Mouse (Mus musculus) kidney, postnatal 10 days (tissue): ENCODE data around the gene Pccb.

Source experiments
- DNase-seq: peaks from one replicate; pipeline ENCODE4 v3.0.0; 2021; ENCODE audit warnings: mixed read lengths

Gene Pccb

DNA sequence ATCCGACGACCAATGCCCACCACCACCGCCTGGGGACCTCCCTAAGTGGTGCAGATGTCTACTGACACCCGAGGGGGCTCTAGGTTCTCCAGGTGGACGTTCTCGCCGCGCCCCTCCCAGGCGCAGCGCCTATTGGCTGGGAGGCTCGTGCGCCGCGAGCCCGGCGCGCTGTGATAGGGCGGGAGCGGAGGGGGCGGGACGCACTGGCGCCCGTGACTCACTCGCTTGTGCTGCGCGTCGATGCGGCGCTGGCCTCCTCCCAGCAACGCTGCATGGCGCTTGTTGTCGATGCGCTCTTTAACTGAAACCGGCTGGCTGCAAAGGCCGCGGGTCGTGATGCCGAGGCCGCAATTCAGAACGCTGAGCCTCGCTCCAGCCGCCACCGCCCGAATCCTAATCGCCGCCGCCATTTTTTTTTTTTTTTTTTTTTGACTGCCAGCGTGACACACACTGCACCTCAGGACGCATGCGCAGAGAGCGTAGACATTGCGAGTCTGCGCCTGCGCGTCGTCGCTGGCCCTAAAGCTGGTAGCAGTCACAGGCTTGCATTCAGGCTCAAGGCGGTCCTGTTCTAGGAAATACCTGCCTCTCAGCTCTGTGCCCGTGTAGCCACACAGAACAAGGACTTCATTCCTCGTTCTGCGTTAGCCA is at the start of gene Pccb:
Gene Pccb, minus strand, starts transcription at position 451 of the 651 bp plus-strand sequence.
- DNase-seq, result peak; percentile 99

DNA sequence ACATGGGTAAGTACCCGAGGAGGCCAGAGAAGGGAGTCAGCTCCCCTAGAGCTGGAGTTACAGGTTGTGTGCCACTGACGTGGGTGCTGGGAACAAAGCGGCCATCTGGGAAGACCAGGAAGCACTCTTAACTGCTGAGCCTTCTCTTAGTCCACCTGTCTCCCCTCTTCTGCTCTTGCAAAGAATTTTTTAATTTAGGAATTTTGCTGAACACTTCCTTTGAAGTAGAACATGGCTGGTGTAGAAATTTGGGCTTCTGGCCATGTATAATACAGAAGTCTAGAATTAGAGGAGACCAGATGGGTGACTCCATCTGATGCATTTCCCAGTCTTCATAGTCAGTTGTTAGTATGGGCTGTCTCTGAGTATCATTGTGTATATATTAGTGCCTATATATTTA is 49.0 kb upstream of the Pccb start:
- no peak for DNase-seq

DNA sequence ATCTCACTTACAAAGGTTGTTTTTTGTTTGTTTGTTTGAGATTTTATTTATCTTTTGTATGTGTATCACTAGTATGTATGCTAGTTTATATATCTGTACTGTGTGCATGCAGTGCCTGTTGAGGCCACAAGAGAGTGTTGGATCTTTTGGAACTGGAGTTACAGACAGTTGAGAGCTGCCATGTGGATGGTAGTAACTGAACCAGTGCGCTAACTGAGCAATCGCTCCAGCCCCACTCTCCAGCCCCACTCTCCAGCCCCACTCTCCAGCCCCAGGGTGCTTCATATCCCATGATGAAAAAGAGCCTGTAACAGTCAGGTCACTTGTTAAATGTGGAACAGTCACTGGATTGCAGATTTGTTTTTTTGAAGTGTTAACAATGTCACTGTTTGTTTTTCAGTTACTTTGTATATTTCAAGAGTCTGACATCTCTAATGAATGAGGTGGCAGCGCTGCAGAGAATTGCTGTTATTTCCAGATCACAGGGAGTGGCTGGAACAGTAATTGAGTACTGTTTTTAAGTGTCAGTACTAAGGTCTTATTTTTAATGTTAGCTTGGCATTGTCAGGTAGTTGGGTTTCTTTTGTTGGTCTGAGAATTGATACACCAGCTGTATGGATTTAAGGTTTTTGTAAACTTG is 45.5 kb upstream of the Pccb start:
- no peak for DNase-seq

DNA sequence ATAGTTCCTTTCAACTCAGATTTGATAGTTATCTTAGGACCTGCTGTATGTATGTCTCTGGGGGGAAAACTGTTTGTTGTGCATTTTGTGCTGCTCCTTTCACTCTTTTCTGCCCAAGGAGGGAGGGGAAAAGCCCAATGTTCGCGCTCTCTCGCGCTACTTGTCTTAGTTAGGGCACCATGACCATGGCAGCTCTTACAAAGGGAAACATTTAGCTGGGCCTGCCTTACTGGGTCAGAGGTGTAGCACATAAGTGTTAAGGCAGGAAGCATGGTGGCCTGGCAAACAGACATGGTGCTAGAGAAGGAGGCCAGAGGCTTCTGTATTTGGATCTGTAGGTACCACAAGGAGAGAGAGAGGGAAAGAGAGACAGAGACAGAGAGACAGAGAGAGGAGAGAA is 43.9 kb upstream of the Pccb start:
- DNase-seq, result peak; percentile 15

DNA sequence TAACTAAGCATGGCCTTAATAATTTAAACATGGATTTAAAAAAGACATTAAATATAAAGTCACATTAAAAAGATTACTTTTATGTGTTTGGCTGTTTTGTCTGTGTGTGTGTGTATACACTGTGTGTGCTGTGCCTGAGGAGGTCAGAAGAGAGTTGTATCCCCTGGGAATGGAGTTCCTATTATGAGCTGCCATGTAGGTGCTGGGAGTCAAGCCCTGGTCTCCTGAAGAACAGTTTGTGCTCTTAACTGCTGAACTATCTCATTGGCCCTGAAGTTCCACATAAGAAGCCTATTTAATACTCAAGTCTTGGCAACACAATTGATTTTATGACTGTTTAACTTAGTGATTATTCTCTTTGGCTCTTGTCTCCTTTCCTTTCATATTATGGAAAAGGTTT is 42.8 kb upstream of the Pccb start:
- DNase-seq, result no peak

DNA sequence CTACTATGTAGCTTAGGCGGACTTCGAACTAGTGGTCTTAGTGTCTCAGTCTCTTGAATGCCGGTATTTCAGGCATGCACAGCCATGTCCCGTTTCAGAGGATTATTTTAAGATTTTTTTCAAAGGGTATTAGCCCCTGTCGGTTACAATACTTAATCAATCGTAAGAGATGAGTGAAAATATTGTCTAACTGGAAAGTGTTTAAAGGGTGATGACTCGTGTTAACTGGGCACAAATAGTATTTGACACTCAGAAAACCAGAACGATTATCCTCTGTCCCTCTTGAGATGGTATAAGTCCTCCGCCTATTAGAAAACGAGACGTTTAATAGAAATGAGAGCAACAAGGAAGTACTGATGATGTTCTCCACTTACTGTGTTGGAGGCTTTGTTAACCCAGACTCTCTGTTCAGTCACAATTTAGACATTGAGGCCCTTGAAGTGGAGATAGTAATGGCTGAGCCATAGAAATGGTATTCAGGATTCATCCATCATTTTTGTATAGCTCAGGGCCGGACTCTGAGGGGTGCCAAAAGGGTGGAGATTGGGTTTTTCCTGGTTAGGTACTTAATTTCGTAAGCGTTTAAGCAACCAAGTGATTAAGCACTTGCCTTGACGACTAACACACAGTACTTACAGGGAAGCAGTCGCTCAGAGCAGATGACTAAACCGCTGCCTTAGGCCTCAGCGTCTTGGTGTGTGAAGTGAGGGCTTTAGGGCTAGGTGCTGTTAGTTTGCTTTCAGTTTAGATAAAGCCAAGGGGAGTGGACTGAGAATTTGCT is 41.6 kb upstream of the Pccb start:
- DNase-seq, result peak; percentile 24

DNA sequence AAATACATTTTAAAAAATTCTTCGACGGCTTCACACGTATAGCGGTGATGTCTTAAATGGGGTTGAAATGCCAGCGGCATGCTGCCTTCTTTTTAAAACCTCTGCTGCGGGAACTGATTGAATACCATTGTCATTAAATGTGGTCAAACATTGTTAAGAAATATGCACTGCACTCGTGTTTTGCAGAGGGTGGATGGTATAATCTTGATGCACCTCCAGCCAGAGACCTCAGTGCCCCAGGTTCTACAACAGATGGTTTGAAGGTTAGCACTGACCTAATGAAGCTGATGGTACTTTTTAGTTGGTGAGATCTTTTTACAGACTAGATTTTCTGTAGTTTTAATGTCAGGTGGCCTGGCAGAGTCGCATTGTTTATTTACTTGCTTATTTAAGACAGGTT is 41.0 kb upstream of the Pccb start:
- DNase-seq, result no peak

DNA sequence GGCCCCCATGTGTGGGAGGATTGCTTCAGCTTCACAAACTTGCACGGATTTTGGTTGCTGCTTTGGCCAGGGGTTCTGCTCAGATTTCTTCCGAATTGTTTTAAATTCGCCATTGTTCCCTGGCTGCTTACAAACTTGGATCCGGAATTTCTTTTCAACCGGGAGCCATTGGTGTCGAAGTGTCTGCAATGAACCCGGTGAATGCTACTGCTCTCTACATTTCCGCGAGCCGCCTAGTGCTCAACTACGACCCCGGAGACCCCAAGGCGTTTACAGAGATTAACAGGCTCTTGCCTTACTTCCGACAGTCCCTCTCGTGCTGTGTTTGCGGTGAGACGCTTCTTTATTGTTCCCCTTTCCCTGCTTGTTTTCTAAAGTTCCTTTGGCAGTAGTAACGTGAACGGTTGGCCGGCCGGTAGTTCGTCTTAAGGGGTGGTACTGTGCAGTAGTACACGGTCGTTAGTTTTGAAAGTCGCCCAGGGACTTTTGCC is 40.4 kb upstream of the Pccb start:
- DNase-seq, result peak; percentile 51

DNA sequence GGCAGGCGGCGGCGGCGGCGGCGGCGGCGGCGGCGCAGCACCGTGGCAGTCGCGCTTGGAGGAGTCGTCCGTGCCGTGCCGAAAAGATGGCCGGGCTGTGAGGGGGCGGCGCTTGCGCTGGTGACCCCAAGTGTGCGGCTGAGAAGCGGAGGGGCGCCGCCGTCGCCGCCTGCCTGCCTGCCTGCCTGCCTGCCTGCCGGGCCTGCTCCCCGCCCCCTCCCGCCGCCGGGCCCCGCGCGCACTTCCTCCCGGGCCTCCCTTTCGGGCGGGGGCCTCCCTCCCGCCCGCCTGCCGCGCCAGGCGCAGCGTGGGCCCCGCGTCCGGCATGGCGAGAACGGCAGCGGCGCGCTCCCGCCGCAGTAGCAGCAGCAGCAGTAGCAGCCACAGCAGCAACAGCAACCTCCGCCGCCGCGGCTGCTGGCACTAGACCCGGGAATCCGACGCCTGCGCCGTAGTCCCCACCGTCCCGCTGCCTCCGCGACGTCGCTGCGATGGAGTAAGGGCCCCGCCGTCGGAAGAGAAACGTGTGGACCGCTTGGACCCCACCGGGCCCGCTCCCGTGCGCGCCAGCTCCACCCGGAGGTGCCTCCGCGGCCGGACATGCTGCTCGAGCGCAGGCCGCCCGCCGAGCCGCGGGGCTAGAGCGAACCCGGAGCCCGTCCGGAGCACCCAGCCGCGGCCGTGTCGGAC is 39.8 kb upstream of the Pccb start:
- peak; percentile 92 for DNase-seq

DNA sequence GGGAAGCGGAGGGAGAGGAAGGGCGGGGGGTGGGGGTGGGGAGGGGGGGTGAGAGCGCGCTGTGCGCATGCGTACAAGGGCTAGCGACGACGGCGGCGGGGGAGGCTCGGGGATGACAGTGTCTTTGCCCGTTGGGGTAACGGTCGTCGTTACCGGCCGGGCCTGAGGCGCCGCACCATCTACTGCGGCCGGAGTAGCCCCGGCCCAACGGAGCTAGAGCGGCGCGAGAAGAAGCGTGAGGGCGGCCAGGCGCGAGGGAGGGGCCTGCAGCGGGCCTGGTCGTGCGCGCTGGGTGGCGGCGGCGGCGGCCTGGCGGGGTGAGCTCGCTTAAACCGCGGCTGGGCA is 39.3 kb upstream of the Pccb start, which contains the start of gene Msl2:
Gene Msl2, plus strand, starts transcription at position 115 of the 345 bp plus-strand sequence.
- no peak for DNase-seq

DNA sequence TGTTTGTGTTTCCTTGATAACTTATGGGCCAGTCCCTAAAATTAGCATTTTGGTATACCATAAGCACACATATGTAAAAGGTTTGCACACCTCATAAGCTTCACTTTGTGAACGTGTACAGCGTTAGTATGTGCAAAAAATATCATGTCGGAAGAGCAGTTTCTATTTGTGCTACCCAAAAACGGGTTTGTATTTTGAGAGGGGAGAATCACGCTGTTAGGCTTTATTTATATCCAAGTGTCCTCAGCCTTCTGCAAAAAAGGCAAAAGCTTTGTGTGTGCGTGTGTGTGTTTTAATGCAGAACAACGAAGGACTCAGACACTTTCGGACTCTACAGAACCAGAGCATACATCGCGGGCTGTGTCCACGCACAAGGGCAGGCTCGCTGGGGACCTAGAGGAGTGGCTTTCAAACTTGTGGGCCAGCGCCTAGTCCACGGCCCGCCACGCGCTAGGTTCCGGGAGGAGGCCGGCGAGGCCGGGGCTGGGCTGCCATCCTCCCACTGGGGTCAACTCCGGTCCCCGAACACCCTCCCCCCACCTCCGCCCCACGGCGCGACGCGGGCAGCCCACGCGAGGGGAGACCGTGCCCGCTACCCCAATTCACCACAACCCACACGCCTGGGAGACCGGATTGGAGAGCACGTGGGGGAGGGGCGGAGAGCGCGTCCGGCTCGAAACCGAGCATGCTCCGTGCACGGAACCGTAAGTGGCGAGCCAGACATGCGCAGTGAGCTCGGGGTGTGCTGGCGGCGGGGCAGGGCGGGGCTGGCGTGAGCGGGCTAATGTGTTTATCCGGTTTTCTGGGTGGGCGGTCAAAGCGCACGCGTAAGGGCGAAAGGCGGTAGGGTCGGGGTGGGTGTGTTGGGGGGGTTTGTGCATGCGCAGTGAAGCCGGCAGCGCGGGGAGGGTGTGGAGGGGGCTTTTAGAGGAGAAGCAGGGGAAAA is 38.6 kb upstream of the Pccb start:
- DNase-seq, result peak; percentile 100

DNA sequence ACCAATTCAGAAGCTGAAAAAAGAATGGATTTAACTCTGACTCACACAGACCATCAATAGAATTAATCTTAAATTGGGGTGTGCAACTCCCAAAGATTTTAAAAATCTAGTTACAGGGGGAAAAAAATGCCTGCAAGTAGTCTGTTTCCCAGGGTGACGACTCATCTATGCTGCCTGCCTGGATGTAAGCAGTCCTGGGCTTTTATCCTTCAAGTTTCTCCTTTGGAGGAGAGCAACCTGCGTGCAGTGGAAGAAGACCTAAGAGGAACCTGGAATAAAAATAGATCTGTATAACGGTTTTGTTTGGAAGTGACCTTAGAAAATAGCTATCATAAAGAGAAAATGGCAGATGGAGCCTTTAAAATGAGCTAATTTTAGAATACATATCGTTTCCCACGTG is 37.8 kb upstream of the Pccb start:
- no peak for DNase-seq

DNA sequence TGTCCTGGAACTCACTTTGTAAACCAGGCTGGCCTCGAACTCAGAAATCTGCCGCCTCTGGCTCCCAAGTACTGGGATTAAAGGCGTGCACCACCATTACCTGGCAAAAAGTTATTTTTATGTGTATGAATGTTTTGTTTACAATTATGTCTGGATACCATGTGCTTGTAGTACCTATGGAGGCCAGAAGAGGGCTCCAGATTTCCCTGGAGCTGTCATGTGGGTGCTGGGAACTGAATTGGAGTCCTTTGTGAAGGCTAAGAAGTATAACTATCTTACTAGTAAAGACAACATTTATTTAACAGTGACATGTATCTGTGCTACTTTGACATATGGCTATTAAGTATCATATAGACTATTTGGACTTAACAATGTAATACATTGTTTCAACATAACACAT is 35.1 kb upstream of the Pccb start:
- no peak for DNase-seq

DNA sequence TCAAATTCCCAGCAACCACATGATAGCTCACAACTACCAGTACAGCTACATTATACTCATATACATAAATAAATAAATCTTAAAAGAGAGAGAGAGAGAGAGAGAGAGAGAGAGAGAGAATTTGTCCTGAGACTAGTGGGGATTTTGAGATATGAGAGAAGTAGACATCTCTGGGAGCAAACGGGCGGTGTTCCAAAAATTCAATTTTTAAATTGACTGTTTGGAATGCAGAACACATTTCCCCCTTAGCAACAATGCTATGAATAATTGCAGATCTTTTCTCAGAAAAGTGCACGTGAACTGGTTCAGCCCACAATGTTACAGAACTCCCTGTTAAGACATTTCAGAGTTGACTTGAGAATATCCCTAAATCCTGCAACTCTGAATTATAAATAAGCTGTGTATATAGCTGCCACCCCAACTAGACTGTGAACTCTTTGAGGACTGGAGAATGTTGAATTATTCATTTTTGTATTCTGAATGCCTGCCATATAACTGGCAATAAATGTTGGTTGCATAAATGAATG is 30.4 kb upstream of the Pccb start:
- no peak for DNase-seq

DNA sequence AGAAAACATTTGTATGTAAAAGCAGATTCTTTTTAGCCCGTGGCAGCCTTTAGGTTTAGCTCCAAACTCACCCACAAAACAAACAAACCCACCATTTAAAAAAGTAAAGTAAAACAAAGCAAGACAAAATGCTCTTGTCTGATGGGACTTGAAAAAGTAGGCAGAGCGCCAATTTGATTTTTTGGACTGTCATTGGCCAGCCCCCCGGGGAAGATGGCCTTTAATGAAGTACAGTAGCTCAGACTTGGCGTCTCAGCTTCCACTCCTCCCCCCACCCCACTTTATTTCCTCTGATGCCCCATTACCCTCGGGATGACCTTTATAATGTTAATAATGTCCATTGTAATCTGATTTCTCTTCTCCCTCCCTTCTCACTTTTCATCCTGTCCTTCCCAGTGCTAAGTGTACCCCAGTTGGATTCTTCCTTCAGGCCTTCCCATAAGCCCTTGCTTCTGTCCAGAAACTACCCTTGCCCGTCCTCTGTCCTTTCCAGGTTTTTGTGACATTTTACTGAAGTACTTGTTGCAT is 27.6 kb upstream of the Pccb start:
- no peak for DNase-seq

DNA sequence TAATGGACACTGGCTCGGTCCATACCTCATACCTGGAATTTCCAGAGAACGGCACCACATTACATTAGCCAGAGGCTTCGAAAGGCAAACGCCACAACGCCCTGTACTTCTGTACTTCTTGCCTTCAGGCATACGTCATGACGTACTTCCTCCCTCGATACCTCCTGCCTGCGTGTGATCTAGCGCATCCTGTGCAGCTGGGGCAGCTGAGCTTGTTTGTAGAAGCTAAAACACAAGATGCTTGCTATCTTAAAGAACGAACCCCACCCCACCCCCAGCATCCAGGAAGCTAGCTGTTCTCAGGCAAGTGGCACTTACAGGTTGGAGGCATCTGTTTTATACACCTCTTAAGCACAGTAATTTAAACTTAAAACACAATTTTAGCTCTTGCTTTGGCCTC is 26.3 kb upstream of the Pccb start:
- no peak for DNase-seq

DNA sequence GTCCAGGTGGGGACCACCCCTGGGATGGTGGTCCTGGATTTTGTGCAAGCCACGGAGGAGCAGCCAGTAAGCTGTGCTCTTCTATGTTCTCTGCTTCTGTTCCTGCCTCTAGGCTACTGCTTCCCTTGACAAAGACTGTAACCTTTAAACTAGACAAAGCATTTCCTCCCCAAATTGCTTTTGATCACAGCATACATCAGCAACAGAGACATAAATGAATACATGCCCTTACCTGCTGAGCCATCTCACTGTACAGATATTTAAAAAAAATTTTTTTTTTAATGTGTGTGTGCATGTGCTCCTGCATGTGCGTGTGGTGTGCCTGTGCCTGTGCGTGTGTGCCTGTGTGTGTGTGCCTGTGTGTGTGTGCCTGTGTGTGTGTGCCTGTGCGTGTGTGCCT is 22.5 kb upstream of the Pccb start:
- no peak for DNase-seq

DNA sequence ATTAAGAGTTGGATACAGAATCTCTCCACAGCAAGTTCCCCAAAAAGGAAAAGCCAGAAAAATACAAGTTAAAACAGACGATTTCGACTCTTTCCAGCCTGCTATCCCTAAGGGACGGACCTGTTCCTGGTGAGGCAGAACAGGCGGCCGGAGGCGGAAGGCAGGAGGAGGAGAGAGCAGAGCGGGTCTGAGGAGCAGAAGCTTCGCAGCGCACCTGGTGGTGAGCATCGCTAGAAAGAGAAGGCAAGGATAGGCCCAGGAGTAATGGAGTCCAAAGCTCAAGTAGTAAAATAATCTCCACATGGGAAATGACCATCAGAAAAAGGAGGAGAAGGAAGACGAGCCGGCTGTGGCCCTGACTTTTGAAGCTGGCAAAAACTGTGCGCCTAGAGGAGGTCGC is 18.6 kb upstream of the Pccb start:
- DNase-seq, result no peak

DNA sequence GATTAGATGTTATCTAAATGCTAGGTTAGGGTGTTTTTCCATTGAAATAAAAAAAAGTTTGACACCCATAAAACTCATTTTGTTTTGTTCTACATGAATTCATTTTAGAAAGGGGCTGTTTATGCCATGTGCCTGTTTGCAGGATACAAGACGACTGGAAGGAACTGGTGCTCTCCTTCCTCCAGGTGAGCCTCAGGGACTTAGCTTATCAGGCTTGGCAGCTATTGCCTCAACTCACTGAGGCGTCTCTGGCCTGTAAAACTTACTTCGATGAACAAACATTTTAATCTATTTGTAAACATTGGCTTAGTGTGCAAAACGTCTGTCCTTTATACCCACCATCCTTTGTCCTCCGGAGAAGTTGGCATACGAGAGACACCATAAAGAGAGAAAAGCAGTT is 18.0 kb upstream of the Pccb start:
- no peak for DNase-seq

DNA sequence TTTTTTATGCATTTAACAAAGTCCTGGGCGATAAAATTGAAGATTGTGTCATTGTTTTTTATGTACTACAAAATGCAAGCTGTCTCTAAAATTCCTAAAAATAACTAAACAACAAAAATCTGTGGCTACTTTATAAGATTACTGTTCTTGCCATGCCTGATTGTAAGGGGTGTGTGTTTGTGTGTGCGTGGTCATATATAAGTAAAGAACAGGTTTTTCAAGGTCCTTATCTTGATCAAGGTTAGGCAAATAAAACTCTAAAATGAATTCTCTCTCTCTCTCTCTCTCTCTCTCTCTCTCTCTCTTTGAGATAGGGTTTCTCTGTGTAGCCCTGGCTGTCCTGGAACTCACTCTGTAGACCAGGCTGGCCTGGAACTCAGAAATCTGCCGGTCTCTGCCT is 17.3 kb upstream of the Pccb start:
- no peak for DNase-seq

DNA sequence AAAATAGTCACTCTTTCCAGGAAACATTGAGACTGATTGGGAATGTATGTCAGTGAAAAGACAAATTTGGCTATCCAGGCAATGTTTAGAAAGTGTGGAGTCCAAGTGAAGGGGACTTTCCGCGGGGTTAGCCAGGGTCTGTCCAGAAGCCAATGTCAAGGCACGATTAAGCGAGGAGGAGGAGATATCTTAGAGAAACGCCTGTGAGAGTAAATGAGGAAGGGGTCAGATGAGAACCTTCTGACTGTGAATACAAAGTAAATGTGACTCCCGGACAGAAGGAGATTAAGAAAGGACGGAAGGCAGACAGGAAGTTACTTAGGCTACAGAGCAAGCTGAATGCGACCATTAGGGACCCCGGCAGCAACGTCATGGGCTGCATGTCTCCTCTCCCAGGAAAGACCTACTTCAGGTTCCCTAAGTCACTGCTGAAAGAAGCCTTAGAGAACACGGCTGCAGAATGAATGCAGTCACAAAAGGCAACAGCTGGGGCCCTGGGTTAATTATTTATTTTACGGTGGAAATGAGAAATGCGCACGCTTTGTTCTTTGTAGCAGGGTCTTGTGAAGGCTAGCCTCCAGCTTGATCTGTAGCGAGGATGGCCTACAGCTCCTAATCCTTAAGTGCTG is 11.1 kb upstream of the Pccb start:
- DNase-seq, result peak; percentile 21
